Mouse (Mus musculus) heart, embryonic 11.5 days (tissue): ENCODE results near the gene Mcee. TPM values are rescaled to one million over a fixed set of nuclear protein-coding genes. Genes with fewer than 3 reads are reported as not detected.

ENCODE experiments used
- ATAC-seq: fragments of 200-750 bp; cut with Nextera tagmentation; replicated peaks from 2 replicates; pipeline ENCODE4 v1.8.0; 2017; ENCODE audit warnings: moderate library complexity; ENCODE audit not compliant: insufficient number of reproducible peaks, low FRiP score, low TSS enrichment
- H3K27ac ChIP-seq: fragments of 300-500 bp; sonication (generic); 2 replicates; pipeline ENCODE4 v1.5.1; 2014; ENCODE audit warnings: mild to moderate bottlenecking, low read depth, low read length
- H3K27me3 ChIP-seq: fragments of 300-500 bp; sonication (generic); 2 replicates; pipeline ENCODE4 v1.6.1; 2014; ENCODE audit warnings: mild to moderate bottlenecking, low read length, mixed read lengths; ENCODE audit not compliant: control insufficient read depth, insufficient read depth
- H3K36me3 ChIP-seq: fragments of 300-500 bp; sonication (generic); 2 replicates; pipeline ENCODE4 v1.6.1; 2014; ENCODE audit warnings: mild to moderate bottlenecking, low read length, moderate library complexity, mixed read lengths; ENCODE audit not compliant: control insufficient read depth, insufficient read depth
- H3K4me1 ChIP-seq: fragments of 300-500 bp; sonication (generic); 2 replicates; pipeline ENCODE4 v1.6.1; 2014; ENCODE audit warnings: low read length; ENCODE audit not compliant: control insufficient read depth, insufficient read depth
- H3K4me2 ChIP-seq: fragments of 300-500 bp; sonication (generic); 2 replicates; pipeline ENCODE4 v1.6.1; 2014; ENCODE audit warnings: mild to moderate bottlenecking, moderate library complexity
- H3K4me3 ChIP-seq: fragments of 300-500 bp; sonication (generic); 2 replicates; pipeline ENCODE4 v1.5.1; 2014; ENCODE audit warnings: low read depth, low read length
- H3K9ac ChIP-seq: fragments of 300-500 bp; sonication (generic); 2 replicates; pipeline ENCODE4 v1.6.1; 2014; ENCODE audit warnings: mild to moderate bottlenecking, low read depth, low read length, moderate library complexity
- H3K9me3 ChIP-seq: fragments of 300-500 bp; sonication (generic); replicated peaks from 2 replicates; pipeline ENCODE4 v1.6.1; 2016; ENCODE audit warnings: low read length; ENCODE audit not compliant: control insufficient read depth
- WGBS: fragments of 180-500 bp; shearing (Covaris S2); extraction: QIAGEN DNeasy Blood & Tissue Kit; methylation state at CpG from one replicate; pipeline ENCODE4 v1.1.7; 2014; ENCODE audit not compliant: insufficient replicate concordance; 5-methylcytosine and 5-hydroxymethylcytosine counted together
- polyA plus RNA-seq: library from polyadenylated mRNA; unstranded; fragments of >200 nt; fragmentation: Nextera tagmentation; extraction: Ambion mirVana; gene quantifications from 2 replicates; pipeline ENCODE4 v1.2.1, GENCODE M21; 2014

The Mcee gene
- polyA plus RNA-seq, 1 experiment from 2014 or later = 91.5 TPM

DNA sequence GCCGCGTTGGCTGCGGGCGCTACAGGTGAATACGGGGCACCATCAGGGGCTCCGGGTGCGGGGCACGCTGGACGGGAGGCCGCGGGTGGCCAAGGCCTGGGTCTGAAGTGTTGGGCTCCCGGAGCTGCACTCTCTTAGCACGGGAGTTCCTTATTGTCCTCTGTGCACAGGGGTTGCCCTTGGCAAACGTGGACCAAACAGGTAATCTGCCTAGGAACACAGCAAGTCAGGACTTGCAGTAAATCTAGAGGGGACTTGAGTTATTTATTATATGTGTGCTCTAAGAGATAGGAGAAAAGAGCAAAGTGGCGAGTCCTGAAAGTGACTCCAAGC lies 378 bp downstream of the Mcee start:
- peaks cover 4% of the 10 kb centered on the region for H3K4me1 ChIP-seq
- H3K36me3 ChIP-seq = peaks cover 9% of the 10 kb centered on the region; the same call in 1 of the 2 replicates
- peak overlapping the region; percentile 76; the same call in 1 of the 2 replicates for H3K27ac ChIP-seq
- peak overlapping the region; percentile 85 for H3K4me3 ChIP-seq
- WGBS = under 1% methylated on average over 15 of the region's 15 CpGs
- H3K4me2 ChIP-seq = peak overlapping the region; percentile 98
- no peaks in the 10 kb centered on the region for H3K9me3 ChIP-seq
- no peak for ATAC-seq
- peak overlapping the region; percentile 87 for H3K9ac ChIP-seq
- no peaks in the 10 kb centered on the region for H3K27me3 ChIP-seq

DNA sequence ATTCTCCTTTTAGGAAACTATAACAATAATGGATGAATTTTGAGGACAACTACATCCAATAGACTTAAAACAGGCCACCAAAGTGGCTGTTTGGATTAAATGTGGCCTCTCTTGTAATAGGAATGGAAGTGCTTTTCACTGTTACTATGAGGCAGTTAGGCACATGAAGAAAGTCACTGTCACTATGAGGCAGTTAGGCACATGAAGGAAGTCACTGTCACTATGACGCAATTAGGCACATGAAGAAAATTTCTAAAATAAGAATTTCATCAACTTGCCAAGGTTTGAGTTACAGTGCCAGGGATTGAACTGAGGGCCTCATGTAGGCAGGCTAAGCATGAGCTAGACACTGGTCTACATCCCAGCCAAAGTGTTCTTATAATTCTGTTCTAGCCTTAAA lies 8.3 kb downstream of the Mcee start:
- Histone ChIP-seq H3K4me1 (no peaks in the 10 kb centered on the region), H3K4me3 (no peak overlapping the region), H3K27me3 (no peaks in the 10 kb centered on the region), H3K36me3 (no peaks in the 10 kb centered on the region), H3K4me2 (no peak overlapping the region), H3K27ac (no peak overlapping the region), H3K9ac (no peak overlapping the region), H3K9me3 (no peaks in the 10 kb centered on the region)
- 91% methylated on average over 1 of the region's 1 CpGs for WGBS
- no peak for ATAC-seq

DNA sequence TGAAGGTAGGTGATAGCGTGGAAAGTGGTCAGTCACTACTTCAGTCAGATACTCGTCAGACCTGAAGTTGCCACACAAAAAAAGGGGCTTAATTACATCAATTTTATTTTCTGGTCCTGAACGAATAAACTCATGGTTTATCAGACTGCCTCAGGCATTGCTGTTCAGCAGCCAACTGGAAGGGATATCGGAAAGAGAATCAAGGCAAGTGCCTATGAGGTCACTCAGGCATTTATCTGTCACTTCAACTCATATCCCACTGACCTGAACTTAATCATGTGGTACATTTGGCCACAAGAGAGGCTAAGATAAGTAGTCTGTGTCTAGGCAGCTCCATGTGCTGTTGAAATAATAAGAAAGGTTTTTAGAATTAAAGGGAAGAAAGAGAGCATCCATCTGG lies 10.0 kb downstream of the Mcee start:
- no peaks in the 10 kb centered on the region for H3K9me3 ChIP-seq
- no peaks in the 10 kb centered on the region for H3K4me1 ChIP-seq
- no peak overlapping the region for H3K9ac ChIP-seq
- WGBS = 79% methylated on average over 4 of the region's 4 CpGs
- H3K27ac ChIP-seq = no peak overlapping the region
- no peak overlapping the region for H3K4me2 ChIP-seq
- H3K4me3 ChIP-seq = no peak overlapping the region
- ATAC-seq = no peak
- no peaks in the 10 kb centered on the region for H3K36me3 ChIP-seq
- H3K27me3 ChIP-seq = no peaks in the 10 kb centered on the region

DNA sequence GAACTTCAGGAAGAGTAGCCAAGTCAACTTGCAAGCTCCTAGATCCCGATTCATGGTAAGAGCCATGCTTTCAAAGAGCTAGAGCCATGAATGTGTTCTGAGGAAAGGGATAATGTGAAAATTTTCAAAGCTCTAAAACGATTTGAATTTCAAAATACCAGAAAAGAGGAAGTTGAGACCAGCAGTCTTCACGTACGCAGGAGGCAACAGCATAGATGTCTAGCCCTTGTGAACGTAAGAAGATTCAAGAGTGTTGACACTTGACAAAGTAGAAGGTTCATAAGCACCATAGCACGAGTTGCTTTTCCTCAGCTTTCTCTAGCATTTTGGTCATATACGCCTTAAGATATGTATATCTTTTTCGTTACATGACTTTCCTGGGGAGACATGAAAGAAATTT lies 11.6 kb downstream of the Mcee start:
- H3K27me3 ChIP-seq = no peaks in the 10 kb centered on the region
- H3K36me3 ChIP-seq = no peaks in the 10 kb centered on the region
- H3K4me2 ChIP-seq = no peak overlapping the region
- H3K27ac ChIP-seq = no peak overlapping the region
- H3K4me1 ChIP-seq = no peaks in the 10 kb centered on the region
- no peak for ATAC-seq
- no peak overlapping the region for H3K9ac ChIP-seq
- no peaks in the 10 kb centered on the region for H3K9me3 ChIP-seq
- 89% methylated on average over 8 of the region's 8 CpGs for WGBS
- H3K4me3 ChIP-seq = no peak overlapping the region

DNA sequence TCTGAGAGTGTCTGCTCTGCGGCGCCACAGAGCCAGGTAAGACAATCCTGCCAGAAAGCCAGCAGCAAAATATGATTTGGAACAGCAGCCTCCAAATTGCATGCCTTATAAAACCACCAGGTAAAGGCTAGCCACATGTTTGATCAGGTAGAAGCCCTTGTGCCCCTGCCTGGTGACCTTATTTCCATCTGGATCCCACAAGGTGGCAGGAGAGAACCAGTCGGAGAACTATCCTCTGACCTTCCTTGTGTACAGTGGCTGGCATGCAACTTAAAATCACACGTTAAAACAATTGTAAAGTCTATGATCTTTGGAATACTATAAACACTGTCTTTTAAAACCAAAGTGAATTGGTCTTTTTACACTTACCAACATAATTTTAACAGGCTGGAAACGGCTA lies 32.5 kb downstream of the Mcee start:
- Histone ChIP-seq H3K9me3 (no peaks in the 10 kb centered on the region), H3K9ac (no peak overlapping the region), H3K36me3 (no peaks in the 10 kb centered on the region), H3K27ac (no peak overlapping the region), H3K4me1 (no peaks in the 10 kb centered on the region), H3K27me3 (no peaks in the 10 kb centered on the region), H3K4me2 (no peak overlapping the region), H3K4me3 (no peak overlapping the region)
- no peak for ATAC-seq
- 63% methylated on average over 5 of the region's 5 CpGs for WGBS

DNA sequence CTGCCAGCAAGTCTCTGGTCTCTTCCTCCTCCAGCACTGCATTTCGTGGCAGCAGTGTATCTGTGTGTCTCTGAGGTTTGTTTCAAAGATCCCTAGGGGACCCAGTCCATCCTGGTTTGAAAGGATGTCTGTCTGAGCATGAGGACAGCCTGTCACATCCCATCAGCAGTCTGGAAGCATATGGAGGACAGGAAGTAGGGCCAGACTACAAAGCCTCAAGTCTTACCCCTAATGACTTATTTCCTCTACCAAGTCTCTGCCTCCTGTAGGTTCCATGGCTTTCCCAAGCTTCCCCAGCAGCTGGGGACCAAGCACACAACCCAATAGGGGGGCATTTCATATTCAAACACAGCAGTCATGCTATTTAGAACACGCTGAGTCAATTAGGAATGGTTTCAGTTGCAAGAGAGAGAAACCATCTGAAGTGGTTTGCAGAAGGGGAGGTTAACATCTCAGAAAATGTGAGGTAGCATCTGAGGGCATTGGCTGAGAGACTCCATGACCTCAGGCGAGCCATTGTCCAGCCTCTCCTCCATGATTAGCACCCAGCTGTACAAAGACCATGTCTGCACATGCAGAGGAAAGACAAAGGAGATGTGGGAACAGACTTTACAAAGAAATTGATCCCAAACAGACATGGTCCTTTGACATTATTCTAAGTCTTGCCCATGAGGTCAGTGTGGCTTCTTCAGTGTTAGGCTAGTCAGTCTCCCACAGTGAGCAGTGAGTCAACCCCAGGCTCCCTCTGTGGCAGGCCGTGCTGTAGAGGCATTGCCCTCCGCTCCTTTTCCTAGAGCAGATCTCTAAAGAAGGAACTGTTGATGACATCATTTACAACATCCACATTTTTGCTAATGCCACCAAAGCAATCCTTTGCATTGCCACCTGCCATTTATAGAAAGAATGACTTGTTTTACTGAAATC lies 47.5 kb downstream of the Mcee start:
- WGBS = 61% methylated on average over 5 of the region's 5 CpGs
- ATAC-seq = no peak

DNA sequence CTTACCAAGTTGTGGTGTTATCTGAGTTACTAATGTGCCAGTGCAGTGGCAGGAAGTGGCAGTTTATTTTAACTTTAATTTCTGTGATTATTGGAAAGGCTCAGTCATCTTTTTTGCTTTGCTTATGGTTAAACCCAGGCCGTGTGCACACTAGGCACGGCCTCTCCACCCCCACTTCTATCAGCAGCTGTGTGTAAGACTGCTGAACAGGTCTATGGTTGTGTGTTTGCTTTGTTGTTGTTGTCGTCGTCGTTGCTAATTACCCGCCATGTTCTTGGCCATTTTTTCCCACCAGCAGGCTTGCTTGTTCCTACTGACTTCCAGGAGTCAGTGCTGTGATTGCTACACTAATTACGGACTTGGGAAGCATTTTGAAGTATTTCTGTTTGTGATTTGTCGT lies 48.1 kb downstream of the Mcee start:
- 70% methylated on average over 8 of the region's 8 CpGs for WGBS
- H3K4me1 ChIP-seq = no peaks in the 10 kb centered on the region
- no peak for ATAC-seq
- H3K9me3 ChIP-seq = no peaks in the 10 kb centered on the region
- H3K4me3 ChIP-seq = no peak overlapping the region
- H3K36me3 ChIP-seq = no peaks in the 10 kb centered on the region
- no peak overlapping the region for H3K4me2 ChIP-seq
- H3K27me3 ChIP-seq = no peaks in the 10 kb centered on the region
- H3K27ac ChIP-seq = no peak overlapping the region
- H3K9ac ChIP-seq = no peak overlapping the region

More for the DNA sequence above, 47.5 kb downstream of the Mcee start:
- no peak overlapping the region for H3K4me2 ChIP-seq
- no peaks in the 10 kb centered on the region for H3K4me1 ChIP-seq
- H3K4me3 ChIP-seq = no peak overlapping the region
- no peaks in the 10 kb centered on the region for H3K9me3 ChIP-seq
- no peak overlapping the region for H3K27ac ChIP-seq
- H3K36me3 ChIP-seq = no peaks in the 10 kb centered on the region
- no peak overlapping the region for H3K9ac ChIP-seq
- no peaks in the 10 kb centered on the region for H3K27me3 ChIP-seq

DNA sequence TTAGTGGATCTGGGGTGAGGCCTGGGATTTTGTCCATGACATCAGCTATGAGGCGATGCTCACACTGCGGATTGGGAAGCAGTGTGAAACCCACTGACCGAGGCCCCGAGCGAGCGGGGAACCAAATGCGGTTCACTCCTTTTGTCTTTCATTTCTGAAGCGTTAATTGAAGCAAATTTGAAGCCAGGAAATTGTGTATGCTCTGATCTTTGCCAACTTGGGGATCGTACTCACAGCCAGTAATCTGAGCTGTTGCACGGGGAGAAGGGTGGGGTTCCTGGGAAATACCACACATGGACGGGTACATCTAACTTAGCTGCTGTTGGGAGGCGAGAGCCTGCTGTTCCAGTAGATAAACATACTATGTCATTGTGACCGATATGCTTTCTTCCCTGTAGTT lies 58.2 kb downstream of the Mcee start:
- H3K27me3 ChIP-seq = no peaks in the 10 kb centered on the region
- H3K36me3 ChIP-seq = no peaks in the 10 kb centered on the region
- WGBS = 81% methylated on average over 13 of the region's 13 CpGs
- no peak overlapping the region for H3K4me3 ChIP-seq
- no peaks in the 10 kb centered on the region for H3K4me1 ChIP-seq
- H3K4me2 ChIP-seq = no peak overlapping the region
- H3K9ac ChIP-seq = no peak overlapping the region
- H3K27ac ChIP-seq = no peak overlapping the region
- H3K9me3 ChIP-seq = no peaks in the 10 kb centered on the region
- ATAC-seq = no peak

DNA sequence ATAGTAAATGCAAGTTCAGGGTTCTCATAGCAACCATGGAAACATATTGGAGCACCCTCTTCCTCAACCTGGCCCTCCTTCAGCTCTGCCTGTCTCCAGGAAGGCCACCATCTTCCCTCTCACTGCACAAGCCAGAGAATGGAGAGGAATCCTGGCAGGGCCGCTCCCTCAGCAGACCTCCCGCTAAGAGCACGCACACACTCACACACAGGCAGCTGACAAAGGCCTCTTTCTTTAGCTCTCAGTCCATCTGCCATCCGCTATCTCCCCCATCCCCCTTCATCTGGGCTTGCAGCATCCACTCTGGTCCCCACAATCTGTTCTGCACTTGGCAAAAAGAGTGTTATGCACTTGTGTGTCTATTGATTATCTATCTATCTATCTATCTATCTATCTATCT lies 59.0 kb downstream of the Mcee start:
- H3K27ac ChIP-seq = no peak overlapping the region
- no peaks in the 10 kb centered on the region for H3K4me1 ChIP-seq
- H3K27me3 ChIP-seq = no peaks in the 10 kb centered on the region
- WGBS = 61% methylated on average over 4 of the region's 4 CpGs
- no peak overlapping the region for H3K4me3 ChIP-seq
- H3K9ac ChIP-seq = no peak overlapping the region
- H3K4me2 ChIP-seq = no peak overlapping the region
- no peaks in the 10 kb centered on the region for H3K36me3 ChIP-seq
- ATAC-seq = no peak
- H3K9me3 ChIP-seq = no peaks in the 10 kb centered on the region
